Mouse (Mus musculus): ENCODE results near the gene Ei24.

Ei24 gene

DNA sequence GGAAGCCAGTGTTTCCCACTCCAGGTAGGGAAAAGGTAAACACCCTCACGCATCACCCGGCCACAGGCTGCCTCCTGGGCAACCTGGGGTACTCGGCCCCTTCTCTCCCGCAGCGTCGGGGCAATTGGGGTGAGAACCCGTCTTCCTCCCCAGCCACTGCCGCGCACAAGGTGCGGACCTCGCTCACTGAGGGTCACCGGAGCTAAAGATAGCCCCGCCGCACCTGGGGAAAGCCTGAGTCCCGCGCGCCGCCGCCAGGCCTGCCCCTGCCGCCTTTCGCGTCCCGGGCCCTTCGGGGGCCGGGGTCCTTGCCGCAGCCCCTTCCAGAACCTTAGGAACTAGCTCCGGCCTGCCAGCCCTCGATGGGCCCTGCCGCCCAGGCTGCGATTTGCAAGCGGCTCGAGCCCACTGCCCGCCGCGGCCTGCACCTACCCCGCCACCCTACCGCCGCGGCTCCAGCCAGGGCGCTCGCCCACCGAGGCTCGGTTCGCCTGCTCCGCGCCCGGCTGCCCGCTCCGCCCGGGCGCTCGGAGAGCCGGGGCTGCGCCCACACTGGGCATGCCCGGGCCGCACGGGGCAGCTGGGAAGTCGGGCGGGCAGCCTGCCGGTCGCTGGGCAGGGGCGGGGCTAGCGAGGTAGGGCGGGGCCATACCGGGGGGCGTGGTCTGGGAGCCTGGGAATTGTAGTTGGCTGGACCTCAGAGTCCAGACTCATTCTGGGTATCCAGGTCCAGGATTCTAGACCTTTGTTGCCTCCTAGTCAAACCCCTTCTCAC, at the start of gene Ei24:
TSS of gene Ei24 (minus strand) at position 613 of the 775 bp plus-strand sequence.
- peak; percentile 91 to 97 for DNase-seq (ENCODE audit: low spot score in 2 of 2)

GRCm38 (mm10) chr9:36846346-36846745, 49.2 kb upstream of the Ei24 start:
- DNase-seq (ENCODE audit: low spot score in 2 of 2), result no peak

- peak in 1 of 2 experiments; percentile 42 for DNase-seq (ENCODE audit: low spot score in 2 of 2)
These were observed 36.7 kb upstream of the Ei24 start for GRCm38 (mm10) chr9:36833914-36834313.

- DNase-seq (ENCODE audit: low spot score in 2 of 2), result peak; percentile 35 to 48
These were observed 36.1 kb upstream of the Ei24 start for GRCm38 (mm10) chr9:36833043-36833881.

DNA sequence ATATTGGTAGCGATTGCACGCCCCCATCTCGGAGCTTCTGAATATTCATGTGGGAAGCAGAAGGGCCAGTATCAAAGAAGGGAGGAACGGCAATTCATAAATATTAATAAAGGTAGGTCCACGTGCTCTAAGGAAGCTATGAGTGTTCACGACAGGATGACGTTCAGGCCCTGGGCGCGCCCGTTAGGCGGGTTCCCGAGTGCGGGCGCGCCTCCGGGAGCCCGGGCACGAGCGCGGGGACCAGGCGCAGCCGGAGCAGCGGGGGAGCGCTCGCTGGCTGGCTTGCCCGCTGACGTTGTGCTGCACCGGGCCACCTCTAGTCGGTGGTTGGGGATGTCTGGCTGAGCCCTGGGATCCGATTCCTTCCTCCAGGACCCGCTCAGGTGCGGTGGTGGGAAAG, 35.3 kb upstream of the Ei24 start:
- peak; percentile 74 to 91 for DNase-seq (ENCODE audit: low spot score in 2 of 2)

- DNase-seq (ENCODE audit: low spot score in 2 of 2), result no peak
These were observed 34.2 kb upstream of the Ei24 start for GRCm38 (mm10) chr9:36831401-36831800.

GRCm38 (mm10) chr9:36826612-36827363, 29.6 kb upstream of the Ei24 start:
- no peak for DNase-seq (ENCODE audit: low spot score in 2 of 2)

- no peak for DNase-seq (ENCODE audit: low spot score in 2 of 2)
These were observed 24.8 kb upstream of the Ei24 start for GRCm38 (mm10) chr9:36822024-36822423.

DNA sequence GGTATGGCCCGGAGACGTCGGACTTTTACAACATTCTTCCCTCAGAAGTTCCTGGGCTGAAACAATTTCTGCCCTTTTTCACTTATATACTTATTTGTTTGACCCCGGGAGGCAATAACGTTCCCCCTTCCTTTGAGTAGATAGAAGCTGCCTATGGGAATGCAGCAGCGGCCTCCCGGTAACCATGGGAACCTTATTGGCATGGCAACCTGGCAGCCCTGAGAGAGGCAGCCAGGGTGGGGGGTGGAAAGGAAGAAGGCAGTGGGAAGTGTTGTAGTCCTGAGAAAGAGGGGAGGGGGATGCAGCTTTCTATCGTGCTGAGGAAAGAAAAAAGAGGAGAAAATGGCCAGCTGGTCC, 24.4 kb upstream of the Ei24 start, which contains the start of gene Fez1:
TSS of gene Fez1 (plus strand) at position 221 of the 357 bp plus-strand sequence.
- DNase-seq (ENCODE audit: low spot score in 2 of 2), result peak; percentile 61 to 88

GRCm38 (mm10) chr9:36820969-36821643, 23.9 kb upstream of the Ei24 start:
- no peak for DNase-seq (ENCODE audit: low spot score in 2 of 2)

DNA sequence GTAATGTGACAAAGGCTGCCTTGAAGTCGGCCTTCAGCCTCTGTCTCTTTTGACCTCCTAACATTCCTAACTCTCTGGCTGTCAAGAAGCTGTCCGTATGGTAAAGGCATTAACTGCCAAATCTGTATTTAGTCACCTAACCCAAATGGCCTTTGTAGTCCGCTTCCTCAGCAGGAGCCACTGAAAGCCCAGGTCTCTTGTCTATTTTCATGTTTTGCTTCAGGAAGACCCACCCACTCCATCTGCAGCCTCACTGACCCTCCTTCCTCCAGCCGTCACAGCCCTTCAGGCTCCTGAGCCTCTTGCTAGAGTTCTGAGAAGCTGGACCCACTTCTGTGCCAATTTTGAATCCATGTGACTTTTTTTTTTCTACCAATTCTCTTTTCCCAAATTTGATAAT, 21.7 kb upstream of the Ei24 start:
- DNase-seq (ENCODE audit: low spot score in 2 of 2), result no peak

- no peak for DNase-seq (ENCODE audit: low spot score in 2 of 2)
These were observed 17.3 kb upstream of the Ei24 start for GRCm38 (mm10) chr9:36814486-36814885.

DNA sequence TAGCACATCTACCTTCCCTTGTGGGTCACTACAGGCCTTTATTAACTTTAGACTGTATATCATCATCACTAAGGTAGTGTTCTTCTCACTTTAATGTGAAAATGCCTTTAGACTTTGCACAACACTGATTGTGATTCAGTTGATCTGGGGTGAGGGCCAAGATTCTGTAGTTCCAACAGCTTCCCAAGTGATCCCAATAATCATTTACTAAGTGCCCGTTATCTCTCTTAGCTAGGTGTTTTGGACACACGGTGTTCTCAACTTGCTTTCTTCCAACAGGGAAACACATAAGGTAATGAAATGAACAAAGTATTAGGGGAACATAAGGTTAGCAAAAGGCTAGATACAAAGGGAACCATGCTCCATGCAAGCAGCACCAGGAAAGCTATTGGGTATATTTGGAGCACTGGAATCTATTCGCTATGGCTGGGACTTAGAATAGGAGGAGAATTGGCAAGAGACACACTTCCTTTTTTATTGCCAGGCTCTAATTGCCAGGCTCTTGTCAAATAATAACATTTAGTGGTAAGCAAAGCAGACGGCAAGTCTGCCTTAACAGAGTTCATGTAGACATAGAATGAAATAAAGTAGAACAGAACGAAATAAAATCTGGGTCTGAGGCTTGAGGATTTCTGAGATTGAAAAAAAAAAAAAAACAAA, 11.1 kb upstream of the Ei24 start:
- DNase-seq (ENCODE audit: low spot score in 2 of 2), result no peak

DNA sequence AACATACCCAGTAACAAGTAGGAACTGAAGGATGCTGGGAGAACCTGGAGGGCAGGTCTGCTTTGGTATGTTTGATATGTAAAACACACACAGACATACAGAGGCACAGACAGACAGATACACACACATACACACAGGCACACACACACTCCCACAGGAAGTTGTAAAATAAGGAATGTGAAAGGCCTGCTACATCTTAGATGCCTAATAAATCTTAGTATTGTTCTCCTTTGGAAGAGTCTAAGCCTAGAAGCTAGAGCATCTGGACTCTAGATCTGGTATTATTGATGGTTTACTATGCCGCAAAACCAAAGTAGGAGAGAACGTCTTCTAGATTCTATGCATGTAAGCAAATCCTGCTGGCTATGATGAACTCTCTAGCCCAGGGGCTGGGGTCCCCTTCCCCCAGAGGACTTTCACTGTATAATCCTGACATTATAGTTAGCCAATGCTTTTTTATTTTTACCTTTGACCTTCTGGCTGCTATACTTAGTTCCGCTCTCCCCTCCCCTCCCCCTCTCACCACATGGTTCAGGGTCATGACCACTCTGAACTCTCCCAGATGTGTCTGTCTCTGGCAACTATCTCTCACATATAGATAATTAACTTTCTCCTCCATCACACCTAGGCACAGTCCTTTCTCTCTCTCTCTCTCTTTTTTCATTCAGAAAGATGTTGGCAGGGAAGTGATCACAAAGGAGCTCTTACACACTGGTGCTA, 8.2 kb upstream of the Ei24 start:
- no peak for DNase-seq (ENCODE audit: low spot score in 2 of 2)

DNA sequence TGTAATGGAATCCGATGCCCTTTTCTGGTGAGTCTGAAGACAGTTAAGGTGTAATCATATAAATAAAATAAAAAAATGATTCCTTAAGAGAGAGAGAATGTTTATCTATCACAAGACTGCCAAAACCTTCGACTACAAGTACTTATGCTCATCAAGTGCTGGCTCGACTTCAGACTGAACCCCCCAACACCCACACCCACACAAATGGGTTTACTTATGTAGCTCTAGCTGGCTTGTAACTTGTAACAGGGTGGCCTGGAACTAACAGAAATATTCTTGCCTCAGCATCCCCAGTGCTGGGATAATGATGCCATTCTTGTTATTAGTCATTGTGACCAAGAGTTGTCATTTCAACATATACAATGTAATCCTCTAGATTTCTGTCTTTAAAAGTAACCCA, 6.7 kb upstream of the Ei24 start:
- DNase-seq (ENCODE audit: low spot score in 2 of 2), result no peak

DNA sequence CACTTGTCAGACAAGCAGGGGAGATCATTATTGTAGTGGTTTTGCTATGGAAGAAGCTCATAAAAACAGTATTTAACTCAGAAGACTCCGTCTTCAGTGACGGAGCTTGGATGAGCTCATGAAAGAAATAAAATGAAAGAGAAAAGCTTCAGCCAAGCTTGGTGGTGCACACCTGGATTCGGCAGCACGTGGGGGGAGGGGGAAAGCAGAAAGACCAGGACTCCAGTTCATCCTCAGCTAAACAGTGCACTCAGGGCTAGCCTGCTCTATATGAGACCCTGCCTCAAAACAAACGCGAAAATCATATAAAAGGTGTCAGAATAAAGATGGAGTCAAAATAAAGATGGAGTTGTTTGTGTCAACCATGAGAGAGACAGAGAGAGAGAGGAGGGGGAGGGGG, 6.2 kb upstream of the Ei24 start:
- DNase-seq (ENCODE audit: low spot score in 2 of 2), result no peak

DNA sequence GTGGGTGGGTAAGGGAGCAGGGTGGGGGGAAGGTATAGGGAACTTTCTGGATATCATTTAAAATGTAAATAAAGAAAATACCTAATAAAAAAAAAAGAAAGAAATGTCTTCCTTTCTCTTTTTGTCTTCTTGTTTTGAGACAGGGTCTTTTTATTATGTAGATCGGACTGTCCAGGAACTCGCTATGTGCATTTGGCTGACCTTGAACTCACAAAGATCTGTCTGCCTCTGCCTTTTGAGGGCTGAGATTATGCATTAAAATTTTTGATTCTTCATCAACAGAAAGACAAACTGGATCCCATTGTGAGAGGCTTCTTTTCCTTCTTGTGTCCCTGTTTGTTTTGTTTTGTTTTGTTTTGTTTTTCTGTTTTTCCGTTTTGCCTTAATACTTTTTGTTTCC, 5.8 kb upstream of the Ei24 start:
- no peak for DNase-seq (ENCODE audit: low spot score in 2 of 2)

GRCm38 (mm10) chr9:36801961-36802360, 4.8 kb upstream of the Ei24 start:
- no peak for DNase-seq (ENCODE audit: low spot score in 2 of 2)

- no peak for DNase-seq (ENCODE audit: low spot score in 2 of 2)
These were observed 969 bp downstream of the Ei24 start for GRCm38 (mm10) chr9:36796224-36796623.

DNA sequence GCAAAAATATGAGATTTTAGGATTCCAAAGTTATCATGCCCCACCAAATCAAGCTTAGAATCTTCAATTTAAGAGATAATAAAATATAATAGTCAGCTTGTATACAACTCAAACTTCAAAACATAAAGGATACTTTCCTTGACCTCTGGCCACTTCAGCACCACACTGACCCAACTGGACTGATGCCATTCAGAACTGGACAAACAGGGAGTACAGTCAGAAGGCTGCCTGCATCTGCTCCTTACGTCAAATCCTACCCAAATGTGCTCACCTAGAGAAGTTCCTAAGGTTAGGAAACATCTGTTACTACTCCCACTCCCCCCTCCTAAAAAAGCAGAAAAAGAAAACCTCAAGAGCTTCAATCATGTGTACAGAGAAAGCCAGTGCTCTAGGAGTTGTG, 1.6 kb downstream of the Ei24 start:
- no peak for DNase-seq (ENCODE audit: low spot score in 2 of 2)
